Comparison of ENCODE assay signal across 8 mouse cellular contexts in the genomic region with DNA sequence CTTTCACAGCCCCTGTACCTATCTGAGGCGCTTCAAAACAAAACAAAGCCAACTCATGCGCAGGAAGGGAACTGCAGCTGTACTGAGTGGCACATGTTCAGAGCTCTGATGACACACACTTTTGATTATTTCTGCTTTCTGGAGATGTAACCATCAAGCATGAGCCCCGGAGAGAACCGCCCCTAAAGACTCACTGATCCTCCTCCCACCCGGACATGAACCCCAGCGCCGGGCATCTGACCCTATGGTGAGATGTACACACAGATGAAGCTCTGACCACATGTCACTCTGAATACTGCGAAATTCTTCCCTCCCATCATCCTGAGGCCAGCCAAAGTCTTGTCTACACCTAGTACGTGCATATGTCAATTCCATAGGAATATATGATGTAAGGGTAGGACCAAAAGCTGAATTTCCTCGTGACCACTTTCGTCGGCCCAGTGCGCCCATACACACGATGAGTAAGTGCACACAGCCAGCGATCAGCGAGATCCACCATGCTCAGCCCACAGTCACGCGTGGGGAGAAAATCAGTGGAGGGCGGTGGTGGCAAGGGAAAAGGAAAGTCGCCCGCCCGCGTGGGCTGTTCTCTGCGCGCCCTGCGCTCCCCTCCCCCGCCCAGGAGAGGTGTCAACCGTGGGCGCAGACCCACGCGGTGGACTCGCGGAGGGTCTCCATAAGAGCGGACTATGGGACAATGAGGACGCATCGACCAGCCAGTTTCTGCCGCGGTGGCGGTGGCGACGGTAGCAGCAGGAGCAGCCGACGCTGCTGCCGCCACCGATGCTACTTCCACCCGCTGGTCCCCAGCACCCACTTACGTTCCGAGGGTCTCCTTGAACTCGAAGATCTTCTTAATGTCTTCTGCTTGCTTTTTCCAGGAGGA. TPM values are rescaled to one million over a fixed set of nuclear protein-coding genes. Genes with fewer than 3 reads are reported as not detected.
A peak's percentile ranks its signal among the peaks of the same experiment; 100 is the strongest.
DNase-seq lines count a peak whose midpoint lies in the region; ATAC-seq and TF ChIP-seq lines count a peak whose summit lies in the region.

No protein-coding gene starts in this region.

- peak overlapping the region; percentile 49; the same call in 1 of the 2 replicates for H3K27ac ChIP-seq in embryonic facial prominence, embryonic 14.5 days (replicated peaks; ENCODE audit: low read depth, low read length)
- H3K27ac ChIP-seq in heart, postnatal 0 days (ENCODE audit: low read depth), result 0 out of 2 replicates have a peak overlapping the region, but pooled peaks have one; percentile 2
- H3K27ac ChIP-seq in lung, embryonic 14.5 days (ENCODE audit: low read depth), result no peak overlapping the region
- peak overlapping the region; percentile 57 for H3K27ac ChIP-seq in neural tube, embryonic 14.5 days (ENCODE audit: low read depth, low read length)

- H3K4me3 ChIP-seq in C2C12 (ENCODE audit: insufficient read depth, poor library complexity, severe bottlenecking), result peak overlapping the region; percentile 80
- H3K4me3 ChIP-seq in embryonic facial prominence, embryonic 14.5 days (ENCODE audit: low read depth, low read length), result peak overlapping the region; percentile 53
- H3K4me3 ChIP-seq in heart, postnatal 0 days (ENCODE audit: low read depth, low read length), result peak overlapping the region; percentile 73
- H3K4me3 ChIP-seq in lung, embryonic 14.5 days (ENCODE audit: low read depth, low read length), result peak overlapping the region; percentile 55
- peak overlapping the region; percentile 75 for H3K4me3 ChIP-seq in neural tube, embryonic 14.5 days (ENCODE audit: low read depth, low read length)

- H3K9ac ChIP-seq in embryonic facial prominence, embryonic 14.5 days (ENCODE audit: low read depth, low read length), result peak overlapping the region; percentile 66
- H3K9ac ChIP-seq in heart, postnatal 0 days (replicated peaks; ENCODE audit: low read depth, low read length), result peak overlapping the region; percentile 40; the same call in 1 of the 2 replicates
- H3K9ac ChIP-seq in lung, embryonic 14.5 days, result peak overlapping the region; percentile 49
- peak overlapping the region; percentile 63 for H3K9ac ChIP-seq in neural tube, embryonic 14.5 days (replicated peaks; ENCODE audit: low read depth, low read length)

- H3K79me3 ChIP-seq in C2C12 (ENCODE audit: low read depth), result peaks cover 29% of the 10 kb centered on the region

- WGBS in embryonic facial prominence, embryonic 14.5 days, result under 1% methylated on average over 36 of the region's 49 CpGs
- WGBS in heart, postnatal 0 days, result under 1% methylated on average over 47 of the region's 49 CpGs
- under 1% methylated on average over 49 of the region's 49 CpGs for WGBS in lung, embryonic 14.5 days
- under 1% methylated on average over 48 of the region's 49 CpGs for WGBS in neural tube, embryonic 14.5 days

- no peaks in the 10 kb centered on the region for H3K36me3 ChIP-seq in C2C12 (ENCODE audit: control insufficient read depth, insufficient read depth)
- no peaks in the 10 kb centered on the region for H3K36me3 ChIP-seq in embryonic facial prominence, embryonic 14.5 days (ENCODE audit: control insufficient read depth, insufficient read depth, low read length)
- no peaks in the 10 kb centered on the region for H3K36me3 ChIP-seq in heart, postnatal 0 days (replicated peaks; ENCODE audit: control insufficient read depth, insufficient read depth, low read length)
- H3K36me3 ChIP-seq in lung, embryonic 14.5 days (ENCODE audit: insufficient read depth), result no peaks in the 10 kb centered on the region
- no peaks in the 10 kb centered on the region for H3K36me3 ChIP-seq in neural tube, embryonic 14.5 days (ENCODE audit: control insufficient read depth, insufficient read depth, low read length)

- H3K4me1 ChIP-seq in embryonic facial prominence, embryonic 14.5 days (ENCODE audit: control insufficient read depth, insufficient read depth, low read length), result peaks cover 9% of the 10 kb centered on the region; the same call in 1 of the 2 replicates
- H3K4me1 ChIP-seq in heart, postnatal 0 days (ENCODE audit: control insufficient read depth, insufficient read depth), result peaks cover 12% of the 10 kb centered on the region
- H3K4me1 ChIP-seq in lung, embryonic 14.5 days (ENCODE audit: insufficient read depth), result peaks cover 5% of the 10 kb centered on the region
- 0 out of 2 replicates have a peak, but pooled peaks cover 3% of the 10 kb centered on the region for H3K4me1 ChIP-seq in neural tube, embryonic 14.5 days (ENCODE audit: control insufficient read depth, insufficient read depth, low read length)

- TF ChIP-seq EP300 in heart, postnatal 0 days (IDR thresholded peaks at IDR 0.05; ENCODE audit: low read depth), result no peak

- H3K79me2 ChIP-seq in C2C12 (ENCODE audit: control insufficient read depth, insufficient read depth), result peaks cover 54% of the 10 kb centered on the region

- TF ChIP-seq CTCF in C2C12 (IDR thresholded peaks at IDR 0.05; ENCODE audit: control insufficient read depth, insufficient read depth, insufficient read length), result no peak
- no peak for TF ChIP-seq CTCF in heart, postnatal 0 days (IDR thresholded peaks at IDR 0.05; ENCODE audit: low read depth)
- TF ChIP-seq CTCF in lung, embryonic 14.5 days (IDR thresholded peaks at IDR 0.05; ENCODE audit: low read depth), result no peak

- peak overlapping the region; percentile 65 for H3ac ChIP-seq in C2C12 (ENCODE audit: control insufficient read depth, insufficient read length, low read depth)

- no peaks in the 10 kb centered on the region for H3K27me3 ChIP-seq in C2C12 (ENCODE audit: control insufficient read depth, insufficient read depth, insufficient read length)
- H3K27me3 ChIP-seq in embryonic facial prominence, embryonic 14.5 days (replicated peaks; ENCODE audit: control insufficient read depth, insufficient read depth, low read length), result peaks cover 21% of the 10 kb centered on the region
- H3K27me3 ChIP-seq in heart, postnatal 0 days (ENCODE audit: control insufficient read depth, insufficient read depth, low read length), result peaks cover 25% of the 10 kb centered on the region
- peaks cover 28% of the 10 kb centered on the region for H3K27me3 ChIP-seq in lung, embryonic 14.5 days (ENCODE audit: insufficient read depth, low read length)
- H3K27me3 ChIP-seq in neural tube, embryonic 14.5 days (ENCODE audit: control insufficient read depth, insufficient read depth, low read length), result no peaks in the 10 kb centered on the region

- H3K4me2 ChIP-seq in embryonic facial prominence, embryonic 14.5 days (ENCODE audit: low read depth, low read length), result peak overlapping the region; percentile 98
- peak overlapping the region; percentile 98 for H3K4me2 ChIP-seq in heart, postnatal 0 days (ENCODE audit: low read depth, low read length)
- peak overlapping the region; percentile 99 for H3K4me2 ChIP-seq in lung, embryonic 14.5 days
- peak overlapping the region; percentile 97 for H3K4me2 ChIP-seq in neural tube, embryonic 14.5 days (ENCODE audit: low read depth, low read length)

- DNase-seq in adrenal gland, postnatal 14 days, result peak; percentile 21
- DNase-seq in embryonic facial prominence, embryonic 14.5 days (ENCODE audit: low spot score), result peak; percentile 35
- DNase-seq in heart, postnatal 0 days (ENCODE audit: low spot score), result peak; percentile 23
- peak; percentile 35 to 43 for DNase-seq in layer of hippocampus, adult 8-10 months (ENCODE audit: low spot score in 2 of 2)
- DNase-seq in lung, embryonic 14.5 days, result peak; percentile 19
- peak; percentile 70 for DNase-seq in thymus, postnatal 14 days

- peak; percentile 23; the same call in 1 of the 2 replicates for ATAC-seq in embryonic facial prominence, embryonic 14.5 days (ENCODE audit: low read depth)
- ATAC-seq in heart, postnatal 0 days (ENCODE audit: insufficient read depth, low read depth), result no peak
- ATAC-seq in lung, embryonic 14.5 days (ENCODE audit: insufficient read depth), result peak; percentile 29; the same call in 1 of the 2 replicates
- peak; percentile 41 for ATAC-seq in neural tube, embryonic 14.5 days (ENCODE audit: low read depth)

- H3K9me3 ChIP-seq in embryonic facial prominence, embryonic 14.5 days (ENCODE audit: control insufficient read depth, low read length), result peaks cover 4% of the 10 kb centered on the region
- H3K9me3 ChIP-seq in heart, postnatal 0 days (replicated peaks; ENCODE audit: control insufficient read depth, low read length), result peaks cover 6% of the 10 kb centered on the region; the same call in 1 of the 2 replicates
- peaks cover 3% of the 10 kb centered on the region; the same call in 1 of the 2 replicates for H3K9me3 ChIP-seq in lung, embryonic 14.5 days (ENCODE audit: low read depth, low read length)
- H3K9me3 ChIP-seq in neural tube, embryonic 14.5 days (ENCODE audit: control insufficient read depth, low read length), result 0 out of 2 replicates have a peak, but pooled peaks cover 2% of the 10 kb centered on the region

TF ChIP-seq in C2C12, 6 proteins besides CTCF, POLR2A, EP300 and RAD21:
- no peak for TF ChIP-seq MYOD1 (IDR thresholded peaks at IDR 0.05; ENCODE audit: control insufficient read depth, insufficient read length, low read depth)
- TF ChIP-seq USF1 (IDR thresholded peaks at IDR 0.05; ENCODE audit: low read depth), result peak; percentile 4

RNA-seq across cellular contexts. Expression of gene Camk1d, which starts 0.7 kb away (rescaled TPM):
- polyA plus RNA-seq in C2C12 (2012; fragmentation: generic; extraction: Trizol), result 1.6 TPM
- 7.4 and 8.7 TPM in 2 replicates for total RNA-seq in adrenal gland, postnatal 14 days (2021)
- 6.2 and 7.0 TPM in 2 replicates for polyA plus RNA-seq in embryonic facial prominence, embryonic 14.5 days (2014; fragmentation: Nextera tagmentation; extraction: Ambion mirVana)
- 1.1 and 5.4 TPM in 2 replicates for total RNA-seq in heart, postnatal 0 days (2014; rRNA removed; ENCODE audit: low replicate concordance)
- polyA plus RNA-seq in heart, postnatal 0 days (2015; fragmentation: Nextera tagmentation; extraction: Ambion mirVana), result 2.2 and 3.0 TPM in 2 replicates
- total RNA-seq in layer of hippocampus, adult 8-10 months (2022), result 100 to 1,000 TPM; 133 to 174 (median 152) TPM
- polyA plus RNA-seq in lung, embryonic 14.5 days (2014; fragmentation: Nextera tagmentation; extraction: Ambion mirVana), result 2.9 and 3.0 TPM in 2 replicates
- 9.1 and 9.9 TPM in 2 replicates for polyA plus RNA-seq in neural tube, embryonic 14.5 days (2014; fragmentation: Nextera tagmentation; extraction: Ambion mirVana)

Comparison
In these comparisons a context has a peak if more than half of its experiments do, and no peak if none do; other contexts are left out.
1. DNase-seq: peak in every context shown above with its lines; median percentile 70 in thymus, postnatal 14 days; 39 in layer of hippocampus, adult 8-10 months; 35 in embryonic facial prominence, embryonic 14.5 days; 23 in heart, postnatal 0 days; 21 in adrenal gland, postnatal 14 days; 19 in lung, embryonic 14.5 days.